Mouse (Mus musculus) forebrain, postnatal 0 days (tissue): ENCODE data around the gene Tmem102. TPM values are rescaled to one million over a fixed set of nuclear protein-coding genes. Genes with fewer than 3 reads are reported as not detected.
A peak's percentile ranks its signal among the peaks of the same experiment; 100 is the strongest.

Experiments used
- ATAC-seq: fragments of 200-750 bp; cut with Nextera tagmentation; 2 replicates; pipeline ENCODE4 v1.8.0; 2017; ENCODE audit warnings: mild to moderate bottlenecking, moderate library complexity
- DNase-seq: peaks from one replicate; pipeline ENCODE4 v3.0.0-alpha.2; 2015
- H3K27ac ChIP-seq: fragments of 300-500 bp; sonication (generic); 2 replicates; pipeline ENCODE4 v1.5.1; 2014; ENCODE audit warnings: low read depth, mild to moderate bottlenecking, antibody characterized with exemption, low read length, moderate library complexity, mixed read lengths
- H3K27me3 ChIP-seq: fragments of 300-500 bp; sonication (generic); 2 replicates; pipeline ENCODE4 v1.6.1; 2014; ENCODE audit warnings: mild to moderate bottlenecking, low read length, mixed read lengths; ENCODE audit not compliant: insufficient read depth
- H3K36me3 ChIP-seq: fragments of 300-500 bp; sonication (generic); 2 replicates; pipeline ENCODE4 v1.6.1; 2014; ENCODE audit warnings: mild to moderate bottlenecking, moderate library complexity; ENCODE audit not compliant: insufficient read depth
- H3K4me1 ChIP-seq: fragments of 300-500 bp; sonication (generic); 2 replicates; pipeline ENCODE4 v1.6.1; 2014; ENCODE audit warnings: antibody characterized with exemption; ENCODE audit not compliant: insufficient read depth
- H3K4me2 ChIP-seq: fragments of 300-500 bp; sonication (generic); 2 replicates; pipeline ENCODE4 v1.6.1; 2014; ENCODE audit warnings: low read depth, mild to moderate bottlenecking, moderate library complexity
- H3K4me3 ChIP-seq: fragments of 300-500 bp; sonication (generic); 2 replicates; pipeline ENCODE4 v1.5.1; 2014; ENCODE audit warnings: low read depth, low read length, mixed read lengths
- H3K9ac ChIP-seq: fragments of 300-500 bp; sonication (generic); 2 replicates; pipeline ENCODE4 v1.6.1; 2014; ENCODE audit warnings: mild to moderate bottlenecking
- H3K9me3 ChIP-seq: fragments of 300-500 bp; sonication (generic); 2 replicates; pipeline ENCODE4 v1.6.1; 2016; ENCODE audit warnings: low read length
- CTCF ChIP-seq: sonication (generic); IDR thresholded peaks from 2 replicates; pipeline ENCODE4 v1.5.1; 2016; ENCODE audit warnings: antibody characterized with exemption, control low read depth, low read depth
- WGBS: fragments of 180-500 bp; shearing (Covaris S2); extraction: QIAGEN DNeasy Blood & Tissue Kit; methylation state at CpG from one replicate; pipeline ENCODE4 v1.1.7; 2014; 5-methylcytosine and 5-hydroxymethylcytosine counted together
- polyA plus RNA-seq: library from polyadenylated mRNA; unstranded; fragments of >200 nt; fragmentation: Nextera tagmentation; extraction: Ambion mirVana; gene quantifications from 2 replicates; pipeline ENCODE4 v1.2.1, GENCODE M21; 2015
- total RNA-seq: library from RNA; depleted of rRNA; stranded (reverse); fragments of >200 nt; gene quantifications from 2 replicates; pipeline ENCODE4 v1.2.3, GENCODE M21; 2014

The Tmem102 gene
- total and polyA plus RNA-seq, 2 experiments from 2014 or later, result 0.76 to 1.2 TPM

DNA sequence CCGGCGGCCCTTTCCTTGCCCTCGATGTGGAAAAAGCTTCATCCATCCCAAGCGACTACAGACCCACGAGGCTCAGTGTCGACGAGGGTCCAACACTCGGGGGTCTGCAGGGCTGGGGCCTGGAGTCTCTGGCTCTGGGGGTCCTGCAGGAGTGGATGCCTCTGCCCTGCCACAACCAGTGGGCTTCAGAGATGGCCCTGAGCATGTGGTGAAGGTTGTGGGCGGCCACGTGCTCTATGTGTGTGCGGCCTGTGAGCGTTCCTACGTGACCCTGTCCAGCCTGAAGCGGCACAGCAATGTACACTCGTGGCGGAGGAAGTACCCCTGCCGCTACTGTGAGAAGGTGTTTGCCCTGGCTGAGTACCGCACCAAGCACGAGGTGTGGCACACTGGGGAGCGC lies 28.9 kb downstream of the Tmem102 start:
- H3K9ac ChIP-seq, result no peak overlapping the region
- DNase-seq, result no peak
- no peak overlapping the region for H3K27ac ChIP-seq
- no peak for TF ChIP-seq CTCF
- WGBS, result 89% methylated on average over 20 of the region's 20 CpGs
- no peaks in the 10 kb centered on the region for H3K9me3 ChIP-seq
- H3K4me3 ChIP-seq, result no peak overlapping the region
- no peak overlapping the region for H3K4me2 ChIP-seq
- H3K27me3 ChIP-seq, result no peaks in the 10 kb centered on the region
- no peaks in the 10 kb centered on the region for H3K4me1 ChIP-seq
- no peak for ATAC-seq
- peaks cover 15% of the 10 kb centered on the region; the same call in 1 of the 2 replicates for H3K36me3 ChIP-seq

DNA sequence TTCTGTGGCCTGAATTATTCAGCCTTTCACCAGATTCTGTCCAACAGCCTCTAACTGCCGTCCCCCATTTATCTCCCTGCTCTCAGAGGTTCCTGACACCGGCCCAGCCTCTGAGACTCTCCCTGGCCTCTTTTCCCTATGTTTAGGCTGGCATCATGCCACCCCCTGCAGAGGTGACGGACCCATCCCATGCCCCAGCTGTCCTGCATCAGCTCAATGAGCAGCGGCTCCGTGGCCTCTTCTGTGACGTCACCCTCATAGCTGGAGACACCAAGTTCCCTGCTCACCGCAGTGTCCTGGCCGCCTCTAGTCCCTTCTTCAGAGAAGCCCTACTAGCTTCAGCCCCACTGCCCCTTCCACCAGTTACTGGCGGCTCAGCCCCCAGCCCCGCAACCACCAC lies 29.7 kb downstream of the Tmem102 start:
- Histone ChIP-seq H3K4me2 (no peak overlapping the region), H3K36me3 (peaks cover 15% of the 10 kb centered on the region; the same call in 1 of the 2 replicates), H3K9me3 (no peaks in the 10 kb centered on the region), H3K9ac (no peak overlapping the region), H3K27ac (no peak overlapping the region), H3K4me3 (no peak overlapping the region), H3K4me1 (no peaks in the 10 kb centered on the region), H3K27me3 (no peaks in the 10 kb centered on the region)
- no peak for DNase-seq
- no peak for TF ChIP-seq CTCF
- 71% methylated on average over 10 of the region's 10 CpGs for WGBS
- ATAC-seq, result no peak

DNA sequence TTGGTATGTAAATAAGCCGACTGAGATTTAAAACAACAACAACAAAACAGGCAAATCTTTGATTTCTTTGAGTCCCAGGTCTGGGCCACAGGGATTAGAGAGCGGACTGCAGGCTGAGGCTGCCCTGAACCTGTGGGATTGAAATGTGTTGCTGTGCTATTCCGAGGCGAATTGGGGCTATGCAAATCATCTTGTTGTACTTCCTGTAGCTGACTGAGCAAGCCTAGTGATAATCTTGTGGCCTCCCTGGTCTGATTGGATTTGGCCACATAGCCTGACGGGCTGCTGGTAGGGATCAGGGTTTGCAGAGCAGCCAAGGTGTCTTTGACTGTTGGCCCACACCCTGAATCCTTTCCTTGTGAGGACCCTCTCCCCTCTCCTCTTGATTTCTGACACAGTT lies 30.5 kb downstream of the Tmem102 start:
- ATAC-seq, result no peak
- WGBS, result 57% methylated on average over 5 of the region's 5 CpGs

DNA sequence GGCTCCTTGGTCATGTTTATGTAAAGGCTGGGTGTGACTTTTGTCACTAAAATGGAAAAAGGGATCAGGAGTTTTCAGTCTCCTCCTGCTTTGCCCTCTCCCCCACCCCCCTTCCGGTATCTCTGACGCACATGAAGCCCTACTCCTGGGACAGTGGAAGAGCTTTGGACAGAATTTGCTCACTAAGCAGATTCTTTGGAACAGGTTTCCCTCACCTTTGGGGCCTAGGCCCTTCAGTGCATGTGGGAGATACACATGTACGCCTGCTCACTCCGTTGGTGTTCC lies 37.9 kb downstream of the Tmem102 start:
- peaks cover 5% of the 10 kb centered on the region; the same call in 1 of the 2 replicates for H3K4me1 ChIP-seq
- ATAC-seq (no peak), DNase-seq (no peak)
- H3K4me2 ChIP-seq, result peak overlapping the region; percentile 72; the same call in 1 of the 2 replicates
- H3K4me3 ChIP-seq, result no peak overlapping the region
- H3K27ac ChIP-seq, result no peak overlapping the region
- 74% methylated on average over 4 of the region's 4 CpGs for WGBS
- no peaks in the 10 kb centered on the region for H3K27me3 ChIP-seq
- no peaks in the 10 kb centered on the region for H3K9me3 ChIP-seq
- no peaks in the 10 kb centered on the region for H3K36me3 ChIP-seq
- no peak overlapping the region for H3K9ac ChIP-seq
- TF ChIP-seq CTCF, result no peak

More for the DNA sequence above, 30.5 kb downstream of the Tmem102 start:
- Histone ChIP-seq H3K27me3 (no peaks in the 10 kb centered on the region), H3K9me3 (no peaks in the 10 kb centered on the region), H3K4me3 (no peak overlapping the region), H3K4me2 (no peak overlapping the region), H3K9ac (no peak overlapping the region), H3K4me1 (no peaks in the 10 kb centered on the region), H3K27ac (no peak overlapping the region), H3K36me3 (peaks cover 15% of the 10 kb centered on the region; the same call in 1 of the 2 replicates)
- no peak for DNase-seq
- no peak for TF ChIP-seq CTCF

DNA sequence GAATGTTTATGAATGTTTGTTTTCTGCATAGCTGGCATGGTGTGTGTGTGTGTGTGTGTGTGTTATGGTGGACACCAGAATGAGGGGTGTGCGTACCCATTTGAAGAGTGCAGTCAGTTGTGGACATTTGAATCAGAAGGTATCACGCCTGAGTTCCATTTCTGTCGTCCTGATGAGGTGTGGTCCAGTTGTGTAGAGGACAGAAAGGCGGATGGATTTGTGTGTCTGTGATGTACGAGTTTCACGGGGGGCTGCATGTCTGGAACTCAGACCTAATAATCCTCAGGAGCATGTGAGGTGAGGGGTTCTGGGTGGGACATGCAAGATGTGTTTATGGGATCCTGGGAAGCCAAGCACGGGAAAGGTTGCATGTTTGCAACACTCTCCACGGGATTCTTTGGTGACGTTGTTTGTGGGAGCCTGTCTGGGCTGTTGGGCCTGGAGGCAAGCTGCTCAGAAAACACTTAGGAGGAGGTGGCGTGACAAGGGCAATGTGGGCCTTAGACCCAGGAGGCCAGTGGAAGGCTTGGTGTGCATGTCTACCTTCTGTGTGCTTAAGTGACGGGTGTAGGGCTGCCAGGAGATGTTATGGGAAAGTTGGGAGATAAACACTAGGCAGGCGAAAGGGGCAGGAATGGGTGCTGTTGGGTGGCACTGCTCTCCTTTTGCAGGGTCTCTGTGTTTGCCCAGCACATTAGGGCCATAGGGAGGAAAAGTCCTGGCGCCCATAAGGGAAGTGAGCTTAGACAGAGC lies 38.4 kb downstream of the Tmem102 start:
- peak overlapping the region; percentile 72 for H3K4me2 ChIP-seq
- H3K36me3 ChIP-seq, result no peaks in the 10 kb centered on the region
- H3K9ac ChIP-seq, result peak overlapping the region; percentile 99
- H3K4me1 ChIP-seq, result peaks cover 5% of the 10 kb centered on the region; the same call in 1 of the 2 replicates
- H3K27ac ChIP-seq, result peak overlapping the region; percentile 29; the same call in 1 of the 2 replicates
- no peaks in the 10 kb centered on the region for H3K9me3 ChIP-seq
- H3K4me3 ChIP-seq, result peak overlapping the region; percentile 90
- TF ChIP-seq CTCF, result no peak
- no peaks in the 10 kb centered on the region for H3K27me3 ChIP-seq
- 63% methylated on average over 13 of the region's 13 CpGs for WGBS
- no peak for ATAC-seq
- no peak for DNase-seq

- TF ChIP-seq CTCF, result peak; percentile 13; the same call in 1 of the 2 replicates
- no peaks in the 10 kb centered on the region for H3K36me3 ChIP-seq
- peak overlapping the region; percentile 72 for H3K4me2 ChIP-seq
- H3K9ac ChIP-seq, result peak overlapping the region; percentile 99
- H3K27ac ChIP-seq, result peak overlapping the region; percentile 89
- no peaks in the 10 kb centered on the region for H3K27me3 ChIP-seq
- WGBS, result 3% methylated on average over 26 of the region's 37 CpGs
- peak; percentile 72 for DNase-seq
- peak; percentile 89 for ATAC-seq
- no peaks in the 10 kb centered on the region for H3K9me3 ChIP-seq
- H3K4me1 ChIP-seq, result peaks cover 5% of the 10 kb centered on the region; the same call in 1 of the 2 replicates
- H3K4me3 ChIP-seq, result peak overlapping the region; percentile 90
These were observed 39.3 kb downstream of the Tmem102 start for GRCm38 (mm10) chr11:69766126-69766609.
